Mouse (Mus musculus): ENCODE data around the gene Pcsk5. TPM values are rescaled to one million over a fixed set of nuclear protein-coding genes. Genes with fewer than 3 reads are reported as not detected.

Gene Pcsk5
- 4.7 and 5.0 TPM in 2 replicates for polyA plus RNA-seq (2015; fragmentation: Nextera tagmentation; extraction: Ambion mirVana)

GRCm38 (mm10) chr19:17837471-17837859 lies at the start of gene Pcsk5:
TSS of gene Pcsk5 (minus strand) at chr19:17837632.

GRCm38 (mm10) chr19:17393841-17394591 lies 443.4 kb downstream of the Pcsk5 start, which contains the start of gene Rfk:
TSS of gene Rfk (plus strand) at chr19:17394043.

